ENCODE assay signal across 8 mouse cellular contexts in genomic region chr8:109185558-109186198, GRCm38 (mm10).
A peak's percentile ranks its signal among the peaks of the same experiment; 100 is the strongest.
DNase-seq lines count a peak whose midpoint lies in the region; ATAC-seq and TF ChIP-seq lines count a peak whose summit lies in the region.

No protein-coding gene starts in this region.

- 26% methylated on average over 10 of the region's 10 CpGs for WGBS in hindbrain, postnatal 0 days

- H3K4me3 ChIP-seq in gastrocnemius, adult 2 months, result peak overlapping the region; percentile 68
- H3K4me3 ChIP-seq in hindbrain, postnatal 0 days (ENCODE audit: low read length), result peak overlapping the region; percentile 10

- peak overlapping the region; percentile 70 for H3K27ac ChIP-seq in gastrocnemius, adult 2 months
- no peak overlapping the region for H3K27ac ChIP-seq in hindbrain, postnatal 0 days

- peak overlapping the region; percentile 51 for H3K4me2 ChIP-seq in hindbrain, postnatal 0 days (ENCODE audit: low read depth, low read length)

- no peaks in the 10 kb centered on the region for H3K36me3 ChIP-seq in hindbrain, postnatal 0 days (ENCODE audit: insufficient read depth, low read length)

- no peak overlapping the region for H3K9ac ChIP-seq in hindbrain, postnatal 0 days (replicated peaks; ENCODE audit: low read length)

- peak; percentile 89 for TF ChIP-seq CTCF in gastrocnemius, adult 2 months (IDR thresholded peaks at IDR 0.05)
- peak; percentile 97 for TF ChIP-seq CTCF in hindbrain, postnatal 0 days (IDR thresholded peaks at IDR 0.05; ENCODE audit: low read depth)

- peak; percentile 75 for ATAC-seq in hindbrain, postnatal 0 days
- ATAC-seq in erythroblast, adult 5-6 weeks (replicated peaks; ENCODE audit: low FRiP score, poor library complexity, severe bottlenecking), result no peak

- H3K27me3 ChIP-seq in hindbrain, postnatal 0 days (ENCODE audit: insufficient read depth, low read length), result no peaks in the 10 kb centered on the region

- intact Hi-C loops in gastrocnemius, adult 2 months (cut with DNase I), result loop anchor here (5.0 to 10.0 kb wide), 4 partner anchors 171 to 1301 kb away; no protein-coding TSS in a partner anchor

- no peaks in the 10 kb centered on the region for H3K9me3 ChIP-seq in hindbrain, postnatal 0 days (ENCODE audit: low read length)

- peak; percentile 81 for DNase-seq in MN1 (ENCODE audit: low spot score)
- DNase-seq in cerebellum, postnatal 36 days, result peak; percentile 2 to 4
- peak; percentile 76 for DNase-seq in gastrocnemius, adult 2 months
- DNase-seq in hindbrain, postnatal 0 days (ENCODE audit: low spot score), result peak; percentile 81
- peak; percentile 70 to 72 for DNase-seq in left cerebral cortex, adult 18-20 months (ENCODE audit: low spot score in 2 of 2)
- peak; percentile 73 for DNase-seq in lung, postnatal 36 days
- DNase-seq in right cerebral cortex, postnatal 25 days, result peak; percentile 60

- 0 out of 2 replicates have a peak, but pooled peaks cover 4% of the 10 kb centered on the region for H3K4me1 ChIP-seq in hindbrain, postnatal 0 days (ENCODE audit: insufficient read depth, low read length)

Comparison
In these comparisons a context has a peak if more than half of its experiments do, and no peak if none do; other contexts are left out.
1. DNase-seq: peak in every context shown above with its lines; median percentile 81 in MN1; 81 in hindbrain, postnatal 0 days; 76 in gastrocnemius, adult 2 months; 73 in lung, postnatal 36 days; 71 in left cerebral cortex, adult 18-20 months; 60 in right cerebral cortex, postnatal 25 days; 3 in cerebellum, postnatal 36 days.